Mouse (Mus musculus) gastrocnemius, postnatal 14 days (tissue): ENCODE results near the gene Nipsnap2. TPM values are rescaled to one million over a fixed set of nuclear protein-coding genes. Genes with fewer than 3 reads are reported as not detected.

Experiments used
- total RNA-seq, 2 experiments: library from RNA; stranded (reverse); gene quantifications; 2 replicates each; pipeline ENCODE4 v1.2.3; 2021

Nipsnap2 gene
- total RNA-seq, 2 experiments from 2014 or later = 470 to 562 TPM

Other genes starting within 250 kb of the Nipsnap2 start
- 10 to 100 TPM; 24.2 to 33.3 TPM for gene Sfswap, start 223.8 kb upstream of the Nipsnap2 start, total RNA-seq
- gene Mmp17, start 140.9 kb upstream of the Nipsnap2 start, total RNA-seq = 1 to 10 TPM in 1 of 2 experiments, under 1 TPM in 1; 0.86 to 1.2 TPM
- gene Zfp11, start 55.0 kb upstream of the Nipsnap2 start, total RNA-seq = 1 to 10 TPM; 2.0 to 2.7 TPM
- not detected for gene Sept14, start 16.6 kb upstream of the Nipsnap2 start, total RNA-seq
- 10 to 100 TPM; 64.4 to 69.3 TPM for gene Mrps17, start 9.6 kb upstream of the Nipsnap2 start, total RNA-seq
- gene Psph, start 62.4 kb downstream of the Nipsnap2 start, total RNA-seq = 10 to 100 TPM; 13.0 to 16.2 TPM
- gene Sumf2, start 121.9 kb downstream of the Nipsnap2 start, total RNA-seq = 10 to 100 TPM in 1 of 2 experiments, 1 to 10 TPM in 1; 9.2 to 10.4 TPM
- 100 to 1,000 TPM; 477 to 529 TPM for gene Chchd2, start 162.4 kb downstream of the Nipsnap2 start, total RNA-seq
- gene Zbed5, start 170.7 kb downstream of the Nipsnap2 start, total RNA-seq = under 1 TPM; 0.53 to 0.84 TPM
- 100 to 1,000 TPM; 245 to 293 TPM for gene Phkg1, start 173.5 kb downstream of the Nipsnap2 start, total RNA-seq
- under 1 TPM; 0.11 to 0.39 TPM for gene Nupr1l, start 183.5 kb downstream of the Nipsnap2 start, total RNA-seq
- 10 to 100 TPM; 16.2 to 17.4 TPM for gene Vkorc1l1, start 216.9 kb downstream of the Nipsnap2 start, total RNA-seq